ENCODE assay signal across 19 mouse cellular contexts in genomic region chr10:11326526-11326925, GRCm38 (mm10). TPM values are rescaled to one million over a fixed set of nuclear protein-coding genes. Genes with fewer than 3 reads are reported as not detected.
DNase-seq lines count a peak whose midpoint lies in the region; ATAC-seq and TF ChIP-seq lines count a peak whose summit lies in the region.
"Had no signal": no experiment of that assay in that cellular context is flagged by ENCODE, and none has a peak within 500 bp of the region (broad histone marks: within the 10 kb centered on the region; RNA-seq: fewer than 3 reads in every experiment).

No protein-coding gene starts in this region.

- no peaks in the 10 kb centered on the region for H3K36me3 ChIP-seq in forebrain, postnatal 0 days (ENCODE audit: insufficient read depth)
- H3K36me3 ChIP-seq in forebrain, embryonic 10.5 days (replicated peaks) = no peaks in the 10 kb centered on the region
- no peaks in the 10 kb centered on the region for H3K36me3 ChIP-seq in G1E (replicated peaks)
- H3K36me3 ChIP-seq: hindbrain, embryonic 12.5 days; limb, embryonic 13.5 days; midbrain, embryonic 10.5 days had no signal

- TF ChIP-seq CTCF in forebrain, postnatal 0 days (IDR thresholded peaks at IDR 0.05; ENCODE audit: low read depth) = peak; percentile 42
- TF ChIP-seq CTCF in left cerebral cortex, adult 2 months (IDR thresholded peaks at IDR 0.05) = peak; percentile 53
- TF ChIP-seq CTCF in G1E (IDR thresholded peaks at IDR 0.05; ENCODE audit: low read depth, low read length) = 0 out of 2 replicates have a peak, but pooled peaks have one; percentile 16
- peak; percentile 37; the same call in 1 of the 2 replicates for TF ChIP-seq CTCF in embryonic fibroblast, embryonic 13.5 days (IDR thresholded peaks at IDR 0.05; ENCODE audit: borderline replicate concordance, insufficient read depth, low read length)

- intact Hi-C loops in left cerebral cortex, adult 2 months (cut with DNase I) = no loop called here

- H3K4me3 ChIP-seq in forebrain, postnatal 0 days (ENCODE audit: low read depth, low read length) = no peak overlapping the region
- no peak overlapping the region for H3K4me3 ChIP-seq in forebrain, embryonic 10.5 days
- H3K4me3 ChIP-seq in left cerebral cortex, adult 2 months = no peak overlapping the region
- no peak overlapping the region for H3K4me3 ChIP-seq in G1E (ENCODE audit: low read depth, low read length)
- H3K4me3 ChIP-seq in embryonic fibroblast, embryonic 13.5 days (ENCODE audit: insufficient read depth, low read length) = no peak overlapping the region
- H3K4me3 ChIP-seq: erythroblast, embryonic 14.5 days; hindbrain, embryonic 12.5 days; limb, embryonic 13.5 days; midbrain, embryonic 10.5 days; myocyte had no signal

- no peak overlapping the region for H3K27ac ChIP-seq in forebrain, postnatal 0 days (ENCODE audit: low read depth, low read length)
- H3K27ac ChIP-seq in forebrain, embryonic 10.5 days = no peak overlapping the region
- H3K27ac ChIP-seq in left cerebral cortex, adult 2 months = no peak overlapping the region
- no peak overlapping the region for H3K27ac ChIP-seq in embryonic fibroblast, embryonic 13.5 days (ENCODE audit: insufficient read depth, low read length)
- H3K27ac ChIP-seq: hindbrain, embryonic 12.5 days; limb, embryonic 13.5 days; midbrain, embryonic 10.5 days had no signal

- no peak for ATAC-seq in forebrain, postnatal 0 days
- ATAC-seq in G1E (ENCODE audit: extremely low read depth, insufficient number of reproducible peaks, low FRiP score, poor library complexity, severe bottlenecking) = no peak

- H3K9me3 ChIP-seq in forebrain, postnatal 0 days (ENCODE audit: low read length) = no peaks in the 10 kb centered on the region
- no peaks in the 10 kb centered on the region for H3K9me3 ChIP-seq in forebrain, embryonic 10.5 days
- no peaks in the 10 kb centered on the region for H3K9me3 ChIP-seq in G1E (replicated peaks)
- H3K9me3 ChIP-seq: hindbrain, embryonic 12.5 days; limb, embryonic 13.5 days; midbrain, embryonic 10.5 days had no signal

- no peak for DNase-seq in forebrain, postnatal 0 days
- no peak for DNase-seq in forebrain, embryonic 10.5 days (ENCODE audit: extremely low spot score, low spot score)
- no peak for DNase-seq in left cerebral cortex, adult 2 months (ENCODE audit: extremely low spot score in 1 of 2, low spot score in 2 of 2)
- DNase-seq in left cerebral cortex, adult 11 months (ENCODE audit: low spot score) = no peak
- no peak for DNase-seq in G1E (ENCODE audit: low spot score)
- no peak for DNase-seq in right cerebral cortex, postnatal 25 days
- no peak for DNase-seq in left cerebral cortex, adult 18-20 months (ENCODE audit: low spot score in 2 of 2)
- DNase-seq: adrenal gland, adult 8-10 months; gastrocnemius, postnatal 36 days; kidney, adult 8-10 months; lung, postnatal 14 days; right cerebral cortex, adult 18-20 months; thymus, postnatal 14 days had no signal

- no peak overlapping the region for H3K9ac ChIP-seq in forebrain, postnatal 0 days
- H3K9ac ChIP-seq: hindbrain, embryonic 12.5 days; limb, embryonic 13.5 days had no signal

- TF ChIP-seq POLR2A in embryonic fibroblast, embryonic 13.5 days (IDR thresholded peaks at IDR 0.05; ENCODE audit: low read depth, low read length) = no peak

- H3K4me2 ChIP-seq in forebrain, postnatal 0 days (ENCODE audit: low read depth) = no peak overlapping the region
- H3K4me2 ChIP-seq: hindbrain, embryonic 12.5 days; limb, embryonic 13.5 days had no signal

- H3K4me1 ChIP-seq in forebrain, postnatal 0 days (ENCODE audit: insufficient read depth) = no peaks in the 10 kb centered on the region
- no peaks in the 10 kb centered on the region for H3K4me1 ChIP-seq in forebrain, embryonic 10.5 days
- H3K4me1 ChIP-seq in G1E (ENCODE audit: insufficient read depth, low read depth, low read length) = peaks cover 44% of the 10 kb centered on the region
- H3K4me1 ChIP-seq in embryonic fibroblast, embryonic 13.5 days (ENCODE audit: control insufficient read depth, insufficient read depth, low read length) = no peaks in the 10 kb centered on the region
- H3K4me1 ChIP-seq: hindbrain, embryonic 12.5 days; limb, embryonic 13.5 days; midbrain, embryonic 10.5 days had no signal

- no peaks in the 10 kb centered on the region for H3K27me3 ChIP-seq in forebrain, postnatal 0 days (ENCODE audit: insufficient read depth, low read length)
- no peaks in the 10 kb centered on the region for H3K27me3 ChIP-seq in forebrain, embryonic 10.5 days (ENCODE audit: poor library complexity, severe bottlenecking)
- H3K27me3 ChIP-seq in G1E (ENCODE audit: insufficient read depth, low read length) = no peaks in the 10 kb centered on the region
- H3K27me3 ChIP-seq: hindbrain, embryonic 12.5 days; limb, embryonic 13.5 days had no signal

- 92% methylated on average over 3 of the region's 3 CpGs for WGBS in forebrain, postnatal 0 days
- WGBS in forebrain, embryonic 10.5 days = 90% methylated on average over 3 of the region's 3 CpGs

RNA-seq across cellular contexts. Expression of gene Epm2a, which starts 16.7 kb away (rescaled TPM):
- 25.5 and 35.7 TPM in 2 replicates for total RNA-seq in forebrain, postnatal 0 days (2014; rRNA removed)
- 1.3 and 2.8 TPM in 2 replicates for polyA plus RNA-seq in forebrain, postnatal 0 days (2015; fragmentation: Nextera tagmentation; extraction: Ambion mirVana)
- polyA plus RNA-seq in forebrain, embryonic 10.5 days (2016; fragmentation: Nextera tagmentation; extraction: Ambion mirVana) = 0.46 and 0.52 TPM in 2 replicates
- 10 to 100 TPM; 31.1 to 33.5 TPM for total RNA-seq in left cerebral cortex, adult 2 months (2021)
- total RNA-seq in G1E (2014; fragmentation: Nextera tagmentation) (4.2 and 4.9 TPM in 2 replicates), G1E (2017) (14.9 and 15.0 TPM in 2 replicates)
- polyA plus RNA-seq in G1E (2012) = 1.6 and 1.7 TPM in 2 replicates
- polyA plus RNA-seq in embryonic fibroblast, embryonic 13.5 days (2011; ENCODE audit: insufficient read length, low read depth, missing spikeins) = 1.9 and 2.9 TPM in 2 replicates
- total RNA-seq in left cerebral cortex, adult 18-20 months (2021) = 10 to 100 TPM; 35.1 to 35.8 TPM
- polyA plus RNA-seq: erythroblast, embryonic 14.5 days had no signal

RNA-seq across cellular contexts. Expression of gene Fbxo30, which starts 45.4 kb away (rescaled TPM):
- total RNA-seq in forebrain, postnatal 0 days (2014; rRNA removed) = 9.3 and 12.8 TPM in 2 replicates
- 4.1 and 7.9 TPM in 2 replicates for polyA plus RNA-seq in forebrain, postnatal 0 days (2015; fragmentation: Nextera tagmentation; extraction: Ambion mirVana)
- 49.5 and 53.1 TPM in 2 replicates for polyA plus RNA-seq in forebrain, embryonic 10.5 days (2016; fragmentation: Nextera tagmentation; extraction: Ambion mirVana)
- total RNA-seq in left cerebral cortex, adult 2 months (2021) = 10 to 100 TPM; 10.1 to 11.9 TPM
- total RNA-seq in G1E (2014; fragmentation: Nextera tagmentation) (37.2 and 55.6 TPM in 2 replicates), G1E (2017) (22.0 and 26.9 TPM in 2 replicates)
- 2.7 and 3.0 TPM in 2 replicates for polyA plus RNA-seq in G1E (2012)
- 30.9 and 33.6 TPM in 2 replicates for polyA plus RNA-seq in embryonic fibroblast, embryonic 13.5 days (2011; ENCODE audit: insufficient read length, low read depth, missing spikeins)
- total RNA-seq in left cerebral cortex, adult 18-20 months (2021) = 10 to 100 TPM; 10.4 TPM
